Mouse (Mus musculus) neutrophil, adult 83 days (primary cell): Measurements from ENCODE around the gene Ccng1. TPM values are rescaled to one million over a fixed set of nuclear protein-coding genes. Genes with fewer than 3 reads are reported as not detected.

Experiments used
- total RNA-seq, 2 experiments: library from RNA; stranded (reverse); gene quantifications; one replicate each; pipeline ENCODE4 v1.2.4; 2023

The Ccng1 gene
- 10 to 100 TPM; 25.7 to 28.5 TPM for total RNA-seq

GRCm38 (mm10) chr11:40755109-40755627 lies at the start of gene Ccng1:
Ccng1 (minus strand) TSS chr11:40755311.

GRCm38 (mm10) chr11:40733339-40734174 lies 21.6 kb downstream of the Ccng1 start, which contains the start of the genes Hmmr and Nudcd2:
Hmmr (minus strand) TSS chr11:40733422.
Nudcd2 (plus strand) TSS chr11:40733667.

Other genes with a start within 250 kb of the Ccng1 start
- gene Mat2b, start 60.1 kb downstream of the Ccng1 start, total RNA-seq: 10 to 100 TPM; 50.3 to 51.0 TPM
- 10 to 100 TPM; 27.9 to 34.6 TPM for gene Hmmr, start 21.9 kb downstream of the Ccng1 start, total RNA-seq
- 10 to 100 TPM; 11.0 to 14.9 TPM for gene Nudcd2, start 21.6 kb downstream of the Ccng1 start, total RNA-seq